ENCODE assay signal across 35 mouse cellular contexts in the genomic region with DNA sequence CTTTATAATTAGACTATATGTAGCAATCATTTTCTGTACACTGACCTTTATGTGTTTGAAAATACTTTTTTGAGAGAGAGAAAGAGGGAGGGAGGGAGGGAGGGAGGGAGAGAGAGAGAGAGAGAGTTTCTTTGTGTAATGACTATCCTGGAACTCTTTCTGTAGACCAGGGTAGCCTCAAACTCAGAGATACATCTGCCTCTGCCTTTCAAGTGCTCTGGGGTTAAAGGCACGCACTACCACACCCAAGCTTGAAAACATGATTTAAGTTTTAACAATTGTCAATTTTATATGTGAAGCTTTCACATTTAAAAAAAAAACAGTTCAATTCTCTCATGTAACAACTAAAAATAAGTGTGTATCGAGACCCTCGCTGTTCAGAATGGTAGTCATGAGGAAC. TPM values are rescaled to one million over a fixed set of nuclear protein-coding genes. Genes with fewer than 3 reads are reported as not detected.
"Had no signal": no experiment of that assay in that cellular context is flagged by ENCODE, and none has a peak within 500 bp of the region (broad histone marks: within the 10 kb centered on the region; RNA-seq: fewer than 3 reads in every experiment).

No protein-coding gene starts in this region.

- H3K27ac ChIP-seq: limb, embryonic 12.5 days; limb, embryonic 13.5 days; limb, embryonic 15.5 days; liver, embryonic 12.5 days; liver, embryonic 13.5 days; liver, embryonic 14.5 days; liver, embryonic 15.5 days; lung, embryonic 15.5 days; macrophage; midbrain, embryonic 10.5 days; midbrain, embryonic 12.5 days; midbrain, embryonic 13.5 days; midbrain, embryonic 15.5 days; neural tube, embryonic 12.5 days; neural tube, embryonic 13.5 days had no signal

- H3K9ac ChIP-seq: limb, embryonic 12.5 days; limb, embryonic 13.5 days; limb, embryonic 15.5 days; liver, embryonic 12.5 days; liver, embryonic 13.5 days; liver, embryonic 14.5 days; liver, embryonic 15.5 days; liver, postnatal 0 days; lung, embryonic 14.5 days; lung, embryonic 15.5 days; midbrain, embryonic 12.5 days; midbrain, embryonic 13.5 days; midbrain, embryonic 15.5 days; neural tube, embryonic 12.5 days; neural tube, embryonic 13.5 days had no signal

- DNase-seq: left cerebral cortex, postnatal 4 days; liver; liver, embryonic 13.5 days; liver, postnatal 0 days; lung, adult 18-20 months; lung, adult 2 months; lung, embryonic 14.5 days; lung, postnatal 10 days; lung, postnatal 14 days; lung, postnatal 36 days; lung, postnatal 4 days; midbrain, embryonic 14.5 days had no signal

- H3K36me3 ChIP-seq: limb, embryonic 12.5 days; limb, embryonic 13.5 days; limb, embryonic 15.5 days; liver, embryonic 12.5 days; liver, embryonic 13.5 days; liver, embryonic 15.5 days; lung, embryonic 15.5 days; midbrain, embryonic 10.5 days; midbrain, embryonic 12.5 days; midbrain, embryonic 13.5 days; midbrain, embryonic 15.5 days; neural tube, embryonic 12.5 days; neural tube, embryonic 13.5 days had no signal

- H3K4me3 ChIP-seq: limb, embryonic 12.5 days; limb, embryonic 13.5 days; limb, embryonic 15.5 days; liver, embryonic 12.5 days; liver, embryonic 13.5 days; liver, embryonic 15.5 days; lung, embryonic 15.5 days; megakaryocyte, embryonic 14.5 days; midbrain, embryonic 10.5 days; midbrain, embryonic 12.5 days; midbrain, embryonic 13.5 days; midbrain, embryonic 15.5 days; neural tube, embryonic 12.5 days; neural tube, embryonic 13.5 days had no signal

- H3K9me3 ChIP-seq: limb, embryonic 12.5 days; limb, embryonic 13.5 days; limb, embryonic 15.5 days; liver, embryonic 12.5 days; liver, embryonic 13.5 days; liver, embryonic 15.5 days; lung, embryonic 15.5 days; megakaryocyte, embryonic 14.5 days; midbrain, embryonic 10.5 days; midbrain, embryonic 12.5 days; midbrain, embryonic 13.5 days; midbrain, embryonic 15.5 days; neural tube, embryonic 12.5 days; neural tube, embryonic 13.5 days had no signal

- H3K27me3 ChIP-seq: limb, embryonic 12.5 days; limb, embryonic 13.5 days; limb, embryonic 15.5 days; liver, embryonic 12.5 days; liver, embryonic 13.5 days; liver, embryonic 15.5 days; lung, embryonic 15.5 days; megakaryocyte, embryonic 14.5 days; midbrain, embryonic 12.5 days; midbrain, embryonic 13.5 days; midbrain, embryonic 15.5 days; neural tube, embryonic 12.5 days; neural tube, embryonic 13.5 days had no signal

- ATAC-seq: liver, embryonic 12.5 days; liver, postnatal 0 days; lung, postnatal 0 days; midbrain, embryonic 13.5 days; midbrain, embryonic 15.5 days; midbrain, embryonic 16.5 days had no signal

- H3K4me2 ChIP-seq: limb, embryonic 12.5 days; limb, embryonic 13.5 days; limb, embryonic 15.5 days; liver, embryonic 11.5 days; liver, embryonic 12.5 days; liver, embryonic 13.5 days; liver, embryonic 15.5 days; lung, embryonic 14.5 days; lung, embryonic 15.5 days; midbrain, embryonic 11.5 days; midbrain, embryonic 12.5 days; midbrain, embryonic 13.5 days; midbrain, embryonic 15.5 days; neural tube, embryonic 12.5 days; neural tube, embryonic 13.5 days had no signal

- H3K4me1 ChIP-seq: limb, embryonic 12.5 days; limb, embryonic 13.5 days; limb, embryonic 15.5 days; liver, embryonic 12.5 days; liver, embryonic 13.5 days; liver, embryonic 15.5 days; lung, embryonic 15.5 days; megakaryocyte, embryonic 14.5 days; midbrain, embryonic 10.5 days; midbrain, embryonic 12.5 days; midbrain, embryonic 13.5 days; midbrain, embryonic 15.5 days; neural tube, embryonic 12.5 days; neural tube, embryonic 13.5 days had no signal

RNA-seq across cellular contexts. Expression of gene Myl1, which starts 22.7 kb away (rescaled TPM):
- total RNA-seq: megakaryocyte progenitor cell, adult 5-6 weeks; megakaryocyte, adult 5-6 weeks; monocyte, adult 5-6 weeks had no signal
- polyA plus RNA-seq: liver, adult 2 months; macrophage; midbrain, embryonic 13.5 days had no signal
